Mouse (Mus musculus) testis, adult 2 months (tissue): ENCODE data around the gene Hspb7.

ENCODE experiments used
- CTCF ChIP-seq: fragments of 200-500 bp; IDR thresholded peaks from 2 replicates; pipeline ENCODE4 v1.5.1; 2012; ENCODE audit warnings: low read depth, mild to moderate bottlenecking, inconsistent platforms, low read length, moderate library complexity; ENCODE audit not compliant: control insufficient read depth, insufficient read depth, insufficient replicate concordance
- POLR2A ChIP-seq: fragments of 200-500 bp; IDR thresholded peaks from 2 replicates; pipeline ENCODE4 v1.6.1; 2012; ENCODE audit warnings: low read depth, mild to moderate bottlenecking, inconsistent platforms, low read length, moderate library complexity; ENCODE audit not compliant: control insufficient read depth

DNA sequence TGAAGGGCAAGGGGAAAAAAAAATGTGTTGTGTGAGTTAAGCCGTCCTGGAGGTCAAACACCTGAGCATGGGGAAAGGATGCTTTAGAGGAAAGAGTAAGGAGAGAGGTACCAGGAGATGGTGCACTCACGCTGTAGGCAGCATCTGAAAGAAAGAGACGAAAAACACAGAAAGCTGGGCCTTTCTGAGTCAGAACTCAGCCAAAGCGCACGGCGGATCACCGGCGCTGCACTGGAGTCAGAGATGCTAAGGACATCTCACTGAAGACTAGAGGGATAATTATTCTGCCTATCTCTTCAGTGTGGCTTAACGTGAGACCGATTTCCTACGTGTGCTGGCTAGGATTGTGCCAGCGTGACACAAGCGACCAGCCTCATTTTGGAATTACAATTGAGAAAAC, 7.3 kb downstream of the Hspb7 start:
- TF ChIP-seq CTCF (no peak), POLR2A (no peak)
